In genomic region chr5:122131076-122132051, GRCm38 (mm10) we compare ENCODE assay signal across 8 mouse cellular contexts. TPM values are rescaled to one million over a fixed set of nuclear protein-coding genes. Genes with fewer than 3 reads are reported as not detected.
DNase-seq lines count a peak whose midpoint lies in the region; ATAC-seq and TF ChIP-seq lines count a peak whose summit lies in the region.

No protein-coding gene starts in this region.

- H3K4me1 ChIP-seq in bone marrow, adult 2 months (ENCODE audit: control insufficient read depth, insufficient read depth, low read length), result peaks cover 6% of the 10 kb centered on the region
- peaks cover 40% of the 10 kb centered on the region for H3K4me1 ChIP-seq in heart, embryonic 10.5 days
- peaks cover 21% of the 10 kb centered on the region for H3K4me1 ChIP-seq in kidney, embryonic 15.5 days
- peaks cover 4% of the 10 kb centered on the region; the same call in 1 of the 2 replicates for H3K4me1 ChIP-seq in liver, adult 2 months (ENCODE audit: control insufficient read depth, insufficient read depth, low read length)

- H3K4me2 ChIP-seq in kidney, embryonic 15.5 days, result peak overlapping the region; percentile 94

- peak; percentile 92 for ATAC-seq in erythroblast, adult 5-6 weeks (replicated peaks; ENCODE audit: low FRiP score, poor library complexity, severe bottlenecking)
- no peak for ATAC-seq in kidney, embryonic 15.5 days (replicated peaks; ENCODE audit: low FRiP score)
- ATAC-seq in monocyte, adult 5-6 weeks (replicated peaks; ENCODE audit: insufficient number of reproducible peaks, low FRiP score, low TSS enrichment, poor library complexity, severe bottlenecking), result peak; percentile 74

- WGBS in bone marrow, adult 2 months, result under 1% methylated on average over 34 of the region's 34 CpGs
- 8% methylated on average over 34 of the region's 34 CpGs for WGBS in heart, embryonic 10.5 days
- 10% methylated on average over 34 of the region's 34 CpGs for WGBS in kidney, embryonic 15.5 days
- 8% methylated on average over 34 of the region's 34 CpGs for WGBS in liver, adult 2 months

- peak overlapping the region; percentile 48 for H3K27ac ChIP-seq in bone marrow, adult 2 months (ENCODE audit: control insufficient read depth, insufficient read depth, low read depth, low read length, poor library complexity)
- H3K27ac ChIP-seq in heart, embryonic 10.5 days, result peak overlapping the region; percentile 50; the same call in 1 of the 2 replicates
- H3K27ac ChIP-seq in kidney, embryonic 15.5 days, result no peak overlapping the region
- no peak overlapping the region for H3K27ac ChIP-seq in liver, adult 2 months (replicated peaks; ENCODE audit: insufficient read depth, low read depth, low read length)

- no peaks in the 10 kb centered on the region for H3K36me3 ChIP-seq in heart, embryonic 10.5 days
- no peaks in the 10 kb centered on the region for H3K36me3 ChIP-seq in kidney, embryonic 15.5 days
- H3K36me3 ChIP-seq in liver, adult 2 months (ENCODE audit: control insufficient read depth, insufficient read depth, low read length), result no peaks in the 10 kb centered on the region

- H3K9me3 ChIP-seq in heart, embryonic 10.5 days, result no peaks in the 10 kb centered on the region
- no peaks in the 10 kb centered on the region for H3K9me3 ChIP-seq in kidney, embryonic 15.5 days (replicated peaks)

- H3K4me3 ChIP-seq in bone marrow, adult 2 months (replicated peaks; ENCODE audit: control insufficient read depth, low read depth, low read length), result peak overlapping the region; percentile 45
- peak overlapping the region; percentile 63 for H3K4me3 ChIP-seq in heart, embryonic 10.5 days
- H3K4me3 ChIP-seq in kidney, embryonic 15.5 days (replicated peaks), result peak overlapping the region; percentile 47
- H3K4me3 ChIP-seq in liver, adult 2 months (ENCODE audit: insufficient read depth, low read depth, low read length), result peak overlapping the region; percentile 62

- H3K79me2 ChIP-seq in liver, adult 2 months (ENCODE audit: control insufficient read depth, insufficient read depth, low read length), result no peaks in the 10 kb centered on the region

- peaks cover 16% of the 10 kb centered on the region; the same call in 1 of the 2 replicates for H3K27me3 ChIP-seq in heart, embryonic 10.5 days (ENCODE audit: insufficient read depth, poor library complexity, severe bottlenecking)
- 0 out of 2 replicates have a peak, but pooled peaks cover 3% of the 10 kb centered on the region for H3K27me3 ChIP-seq in kidney, embryonic 15.5 days
- H3K27me3 ChIP-seq in liver, adult 2 months (ENCODE audit: control insufficient read depth, insufficient read depth, low read length), result no peaks in the 10 kb centered on the region

- DNase-seq in A20 (ENCODE audit: low read depth, low spot score), result peak; percentile 91
- DNase-seq in heart, embryonic 10.5 days (ENCODE audit: low spot score), result peak; percentile 93
- DNase-seq in liver, adult 2 months (ENCODE audit: extremely low read depth, low read depth, low spot score), result peak; percentile 34
- DNase-seq in spleen, postnatal 36 days (ENCODE audit: low spot score in 2 of 2), result peak; percentile 86 to 89

- peak; percentile 88 for TF ChIP-seq CTCF in bone marrow, adult 2 months (IDR thresholded peaks at IDR 0.05; ENCODE audit: control insufficient read depth, insufficient read depth, low read length)
- peak; percentile 88 for TF ChIP-seq CTCF in liver, adult 2 months (IDR thresholded peaks at IDR 0.05; ENCODE audit: low read depth, low read length)

- H3K9ac ChIP-seq in kidney, embryonic 15.5 days, result peak overlapping the region; percentile 52
- peak overlapping the region; percentile 64 for H3K9ac ChIP-seq in liver, adult 2 months (ENCODE audit: low read depth, low read length)

- TF ChIP-seq POLR2A in bone marrow, adult 2 months (IDR thresholded peaks at IDR 0.05; ENCODE audit: borderline replicate concordance, control insufficient read depth, low read depth, low read length), result peak; percentile 55
- TF ChIP-seq POLR2A in liver, adult 2 months (IDR thresholded peaks at IDR 0.05; ENCODE audit: extremely low read depth, insufficient read depth, low read length), result no peak

RNA-seq across cellular contexts. Expression of gene Ccdc63, which starts 9.3 kb away (rescaled TPM):
- polyA plus RNA-seq in bone marrow, adult 2 months (2011; ENCODE audit: insufficient read depth, insufficient read length, low replicate concordance, missing spikeins), result 4.5 and 8.2 TPM in 2 replicates
- total RNA-seq in erythroblast, adult 5-6 weeks (2015; ENCODE audit: low replicate concordance), result not detected in 2 replicates
- total RNA-seq in erythroblast, adult 5-6 weeks (2017; ENCODE audit: low replicate concordance), result 4.0 TPM in 1 of 2 replicates, not detected in the other
- 0.20 and 0.39 TPM in 2 replicates for polyA plus RNA-seq in heart, embryonic 10.5 days (2016; fragmentation: Nextera tagmentation; extraction: Ambion mirVana)
- 0.19 TPM in 1 of 2 replicates, not detected in the other for polyA plus RNA-seq in kidney, embryonic 15.5 days (2015; fragmentation: Nextera tagmentation; extraction: Ambion mirVana)
- total RNA-seq in liver, adult 2 months (2014; rRNA removed), result not detected in 2 replicates
- not detected in 2 replicates for polyA plus RNA-seq in liver, adult 2 months (2012; rRNA removed)
- total RNA-seq in monocyte, adult 5-6 weeks (2017), result 0.48 TPM in 1 of 3 replicates, not detected in the others

RNA-seq across cellular contexts. Expression of gene Ppp1cc, which starts 26.7 kb away (rescaled TPM):
- polyA plus RNA-seq in bone marrow, adult 2 months (2011; ENCODE audit: insufficient read depth, insufficient read length, low replicate concordance, missing spikeins), result 221 and 312 TPM in 2 replicates
- total RNA-seq in erythroblast, adult 5-6 weeks (2015; ENCODE audit: low replicate concordance), result 141 and 170 TPM in 2 replicates
- total RNA-seq in erythroblast, adult 5-6 weeks (2017; ENCODE audit: low replicate concordance), result 94.2 and 102 TPM in 2 replicates
- 243 and 295 TPM in 2 replicates for polyA plus RNA-seq in heart, embryonic 10.5 days (2016; fragmentation: Nextera tagmentation; extraction: Ambion mirVana)
- 257 and 264 TPM in 2 replicates for polyA plus RNA-seq in kidney, embryonic 15.5 days (2015; fragmentation: Nextera tagmentation; extraction: Ambion mirVana)
- total RNA-seq in liver, adult 2 months (2014; rRNA removed), result 100 TPM in 2 replicates
- polyA plus RNA-seq in liver, adult 2 months (2012; rRNA removed), result 34.9 and 36.4 TPM in 2 replicates
- total RNA-seq in monocyte, adult 5-6 weeks (2017), result 150 to 191 TPM (median 177 TPM) in 3 replicates

RNA-seq across cellular contexts. Expression of gene Myl2, which starts 30.6 kb away (rescaled TPM):
- 4.3 and 6.0 TPM in 2 replicates for polyA plus RNA-seq in bone marrow, adult 2 months (2011; ENCODE audit: insufficient read depth, insufficient read length, low replicate concordance, missing spikeins)
- not detected in 2 replicates for total RNA-seq in erythroblast, adult 5-6 weeks (2015; ENCODE audit: low replicate concordance)
- 1.1 TPM in 1 of 2 replicates, not detected in the other for total RNA-seq in erythroblast, adult 5-6 weeks (2017; ENCODE audit: low replicate concordance)
- polyA plus RNA-seq in heart, embryonic 10.5 days (2016; fragmentation: Nextera tagmentation; extraction: Ambion mirVana), result 3,021 and 6,084 TPM in 2 replicates
- 0.78 and 2.3 TPM in 2 replicates for polyA plus RNA-seq in kidney, embryonic 15.5 days (2015; fragmentation: Nextera tagmentation; extraction: Ambion mirVana)
- total RNA-seq in liver, adult 2 months (2014; rRNA removed), result 0.74 and 3.9 TPM in 2 replicates
- polyA plus RNA-seq in liver, adult 2 months (2012; rRNA removed), result not detected in 2 replicates
- total RNA-seq in monocyte, adult 5-6 weeks (2017), result not detected in 3 replicates

Comparison
In these comparisons a context has a peak if more than half of its experiments do, and no peak if none do; other contexts are left out.
1. DNase-seq: peak in every context shown above with its lines; median percentile 93 in heart, embryonic 10.5 days; 91 in A20; 88 in spleen, postnatal 36 days; 34 in liver, adult 2 months.
2. H3K27ac ChIP-seq: peak in bone marrow, adult 2 months (single experiment) and heart, embryonic 10.5 days (single experiment); none in kidney, embryonic 15.5 days (single experiment) and liver, adult 2 months (single experiment).
3. RNA of gene Myl2, which starts 30.6 kb away (polyA plus RNA-seq): 3,021 to 6,084 TPM in heart, embryonic 10.5 days; 4.3 to 6.0 TPM in bone marrow, adult 2 months, 0.78 to 2.3 TPM in kidney, embryonic 15.5 days and not detected in liver, adult 2 months; every median in the first group is over 100 times any median in the second.
4. Peak in every context shown above with its lines, with median percentiles within 50 percentile points of each other: H3K4me3 ChIP-seq.